In genomic region chr10:59864884-59865726, GRCm38 (mm10) we compare ENCODE assay signal across 8 mouse cellular contexts. TPM values are rescaled to one million over a fixed set of nuclear protein-coding genes. Genes with fewer than 3 reads are reported as not detected.
DNase-seq lines count a peak whose midpoint lies in the region; ATAC-seq lines count a peak whose summit lies in the region.

No protein-coding gene starts in this region.

- peak; percentile 90 for ATAC-seq in inflammation-experienced regulatory T-cells, adult 6 months

- peak; percentile 75 for DNase-seq in WW6 (ENCODE audit: low read depth, low spot score)
- DNase-seq in cerebellum, postnatal 25 days = peak; percentile 92 to 94
- peak; percentile 69 to 82 for DNase-seq in gastrocnemius, adult 8-10 months (ENCODE audit: low spot score in 2 of 2)
- DNase-seq in left cerebral cortex, adult 8-10 months (ENCODE audit: low spot score in 2 of 2) = peak; percentile 50 to 85
- peak; percentile 89 for DNase-seq in mesoderm, embryonic 11.5 days (ENCODE audit: low read depth, low spot score)
- DNase-seq in right cerebral cortex, postnatal 14 days = peak; percentile 85
- peak; percentile 89 for DNase-seq in urinary bladder, postnatal 25 days (ENCODE audit: low spot score)

RNA-seq across cellular contexts. Expression of gene Dnajb12, which starts 14.3 kb away (rescaled TPM):
- total RNA-seq in gastrocnemius, adult 8-10 months (2022) = 10 to 100 TPM; 77.8 to 89.1 (median 82.1) TPM
- 10 to 100 TPM; 15.7 to 18.1 (median 17.4) TPM for polyA plus RNA-seq in inflammation-experienced regulatory T-cells, adult 6 months (2017; shearing (Covaris generic))
- 10 to 100 TPM; 50.8 to 56.3 (median 54.1) TPM for total RNA-seq in left cerebral cortex, adult 8-10 months (2022)

Comparison
In these comparisons a context has a peak if more than half of its experiments do, and no peak if none do; other contexts are left out.
1. Peak in every context shown above with its lines: DNase-seq and ATAC-seq.